Mouse (Mus musculus): ENCODE data around the gene Tmem30b. TPM values are rescaled to one million over a fixed set of nuclear protein-coding genes. Genes with fewer than 3 reads are reported as not detected.

Gene Tmem30b
- 2.0 TPM in 2 replicates for polyA plus RNA-seq (2016; fragmentation: Nextera tagmentation; extraction: Ambion mirVana)

DNA sequence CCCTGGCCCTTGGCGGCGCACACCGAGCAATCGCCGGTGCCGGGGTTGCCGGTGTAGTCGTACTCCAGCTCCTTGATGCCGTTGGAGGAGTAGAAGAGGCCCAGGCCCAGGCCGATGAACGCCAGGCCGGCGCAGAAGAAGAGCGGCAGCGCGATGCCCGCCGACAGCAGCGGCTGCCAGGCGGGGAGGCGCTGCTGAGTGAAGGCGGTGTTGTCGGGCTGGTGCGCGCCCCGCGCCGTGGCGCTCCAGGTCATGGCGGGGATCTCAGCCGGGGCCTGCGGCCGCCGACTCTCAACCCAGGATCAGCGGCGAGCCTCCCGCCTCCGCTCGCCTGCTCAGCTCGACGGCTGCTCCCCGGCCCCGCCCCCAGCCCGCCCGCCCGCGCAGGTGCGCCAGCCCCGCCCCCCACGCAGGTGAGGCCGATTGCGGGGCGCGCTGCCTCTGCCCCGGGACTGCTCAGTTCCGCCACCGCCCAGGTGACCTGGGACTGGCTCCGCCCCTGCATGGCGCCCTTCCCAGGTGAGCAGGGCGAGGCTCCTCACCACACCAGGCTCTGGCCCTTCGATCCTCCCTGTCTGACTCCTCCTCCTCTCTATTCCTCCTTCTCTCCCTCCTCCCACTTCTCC, at the start of gene Tmem30b:
TSS of gene Tmem30b (minus strand) at position 307 of the 626 bp plus-strand sequence.
- H3K27ac ChIP-seq (replicated peaks): no peak within 1 kb of the TSS
- under 1% methylated on average over 34 of the region's 61 CpGs for WGBS
- peaks cover 85% of the 10 kb centered on the region for H3K27me3 ChIP-seq
- peak within 1 kb of the TSS; percentile 57 for H3K4me2 ChIP-seq (replicated peaks)
- H3K36me3 ChIP-seq: no peaks in the 10 kb centered on the region
- peak within 1 kb of the TSS; percentile 41 for H3K4me3 ChIP-seq
- ATAC-seq (ENCODE audit: low FRiP score, low read depth): 0 out of 2 replicates have a peak, but pooled peaks have one; percentile 52
- peak within 1 kb of the TSS; percentile 21; the same call in 1 of the 2 replicates for H3K9ac ChIP-seq (replicated peaks)
- H3K4me1 ChIP-seq: peaks cover 13% of the 10 kb centered on the region
- no peaks in the 10 kb centered on the region for H3K9me3 ChIP-seq

DNA sequence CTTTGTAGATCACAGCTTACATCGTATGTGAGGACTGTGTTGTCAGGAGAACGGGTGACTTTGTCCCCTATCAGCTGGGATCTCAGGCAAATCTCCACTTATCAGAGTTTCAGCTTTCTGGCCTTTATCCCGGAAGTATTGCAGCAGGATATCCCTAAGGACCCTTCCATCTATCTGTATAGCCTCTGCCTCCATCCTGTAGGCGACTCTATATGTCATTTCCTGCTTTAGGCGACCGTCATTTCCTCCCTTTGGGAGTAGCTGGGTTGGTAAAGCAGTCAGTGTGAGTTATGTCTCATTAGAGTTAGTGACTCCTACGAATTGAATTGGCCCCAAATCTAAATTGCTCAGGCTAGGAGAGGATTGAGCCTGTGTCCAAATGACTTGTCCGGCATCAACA, 49.0 kb upstream of the Tmem30b start:
- H3K9ac ChIP-seq (replicated peaks): no peak overlapping the region
- WGBS: 84% methylated on average over 8 of the region's 8 CpGs
- no peak for ATAC-seq (ENCODE audit: low FRiP score, low read depth)
- H3K27ac ChIP-seq (replicated peaks): no peak overlapping the region
- H3K27me3 ChIP-seq: no peaks in the 10 kb centered on the region
- H3K4me2 ChIP-seq (replicated peaks): no peak overlapping the region
- H3K36me3 ChIP-seq: no peaks in the 10 kb centered on the region
- H3K4me1 ChIP-seq: peaks cover 3% of the 10 kb centered on the region; the same call in 1 of the 2 replicates
- no peak overlapping the region for H3K4me3 ChIP-seq
- H3K9me3 ChIP-seq: no peaks in the 10 kb centered on the region

DNA sequence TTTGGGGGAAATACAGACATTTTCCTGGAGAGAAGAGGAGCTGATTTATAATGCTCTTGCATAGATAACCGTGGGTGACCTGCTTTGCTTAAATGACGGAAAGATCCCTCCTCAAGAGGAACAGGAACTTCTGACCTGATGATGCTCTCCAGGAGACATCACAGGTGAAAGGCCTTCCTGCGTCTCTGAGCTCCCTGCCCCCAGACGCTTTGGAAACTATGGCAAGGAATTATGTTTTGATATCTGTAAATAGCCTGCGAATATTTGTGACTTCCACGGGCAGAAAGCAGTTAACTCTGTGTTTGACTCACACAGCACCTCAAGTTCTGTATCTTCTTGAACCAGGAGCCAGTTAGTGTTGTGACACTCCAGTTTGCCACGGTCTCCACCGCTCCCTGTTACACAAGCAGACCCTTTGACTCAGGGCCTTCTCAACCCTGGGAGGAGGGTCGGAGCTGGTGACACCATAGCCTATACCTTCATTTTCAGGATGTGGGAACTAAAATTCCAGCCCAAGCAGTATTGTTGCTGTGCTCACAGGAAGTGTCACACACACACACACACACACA, 48.1 kb upstream of the Tmem30b start:
- H3K9ac ChIP-seq (replicated peaks): no peak overlapping the region
- no peak overlapping the region for H3K27ac ChIP-seq (replicated peaks)
- H3K4me2 ChIP-seq (replicated peaks): no peak overlapping the region
- H3K27me3 ChIP-seq: no peaks in the 10 kb centered on the region
- 89% methylated on average over 9 of the region's 9 CpGs for WGBS
- H3K36me3 ChIP-seq: no peaks in the 10 kb centered on the region
- no peaks in the 10 kb centered on the region for H3K9me3 ChIP-seq
- no peak for ATAC-seq (ENCODE audit: low FRiP score, low read depth)
- no peaks in the 10 kb centered on the region for H3K4me1 ChIP-seq
- no peak overlapping the region for H3K4me3 ChIP-seq

DNA sequence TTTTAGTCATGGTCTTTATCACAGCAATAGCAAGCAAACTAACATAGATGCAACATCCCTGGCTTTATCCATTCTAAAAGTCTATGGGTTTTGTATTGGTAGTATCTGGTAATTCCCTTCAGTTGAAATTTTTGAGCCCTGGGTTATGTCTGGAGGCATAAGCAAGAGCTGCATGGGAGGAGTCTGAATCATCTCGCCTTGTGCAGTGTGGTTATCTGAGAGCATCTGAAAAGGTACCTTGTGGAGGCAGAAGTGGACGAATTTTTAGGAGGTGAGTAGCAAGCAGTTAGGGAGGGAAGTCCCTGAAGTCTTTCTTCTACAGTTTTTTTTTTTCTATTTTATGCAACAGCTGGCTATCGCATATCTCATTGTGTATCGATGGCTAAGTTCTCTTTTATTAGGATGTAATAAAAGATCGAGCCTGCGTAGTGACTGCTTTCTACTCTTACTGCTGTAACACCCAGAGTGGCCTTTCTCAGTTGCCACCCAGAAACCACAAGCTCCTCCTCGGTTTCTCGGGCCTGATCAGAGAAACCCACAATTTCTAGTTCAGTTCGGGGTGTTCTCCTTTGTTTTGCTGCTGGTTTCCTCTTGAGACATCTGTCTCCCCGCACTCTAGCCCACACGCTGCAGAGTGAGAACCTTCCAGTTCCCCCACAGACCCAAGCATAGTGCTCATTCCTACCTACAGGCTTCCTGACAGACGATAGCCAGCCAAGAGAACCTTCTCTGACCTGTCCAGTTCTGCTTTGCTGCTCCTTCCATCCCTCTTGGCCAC, 47.0 kb upstream of the Tmem30b start:
- WGBS: 89% methylated on average over 12 of the region's 12 CpGs
- ATAC-seq (ENCODE audit: low FRiP score, low read depth): no peak

DNA sequence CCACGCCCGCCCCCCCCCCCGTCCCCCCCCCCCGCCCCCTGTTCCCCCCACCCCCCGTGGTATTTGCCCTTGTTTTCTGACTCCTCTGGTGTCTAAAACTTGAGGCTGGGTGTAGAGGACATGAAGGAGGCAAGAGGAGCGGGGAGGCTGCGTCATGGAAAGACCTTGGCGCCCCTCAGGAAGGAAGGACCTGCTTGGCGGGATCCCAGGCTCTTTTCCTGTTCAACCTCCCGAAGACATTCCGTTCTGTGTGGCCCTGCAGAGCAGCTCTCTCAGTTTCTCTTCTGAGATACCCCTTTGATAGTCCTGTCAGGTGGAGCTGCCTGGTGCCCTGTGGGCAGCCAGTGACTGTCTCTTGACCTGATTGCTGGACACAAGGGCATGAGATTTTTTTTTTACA, 45.4 kb upstream of the Tmem30b start:
- Histone ChIP-seq H3K4me2 (replicated peaks) (no peak overlapping the region), H3K9ac (replicated peaks) (no peak overlapping the region), H3K36me3 (no peaks in the 10 kb centered on the region), H3K9me3 (no peaks in the 10 kb centered on the region), H3K4me1 (no peaks in the 10 kb centered on the region), H3K27ac (replicated peaks) (no peak overlapping the region), H3K4me3 (no peak overlapping the region), H3K27me3 (peaks cover 7% of the 10 kb centered on the region)
- ATAC-seq (ENCODE audit: low FRiP score, low read depth): no peak
- WGBS: 78% methylated on average over 10 of the region's 11 CpGs

More for the DNA sequence above, 47.0 kb upstream of the Tmem30b start:
- no peak overlapping the region for H3K4me3 ChIP-seq
- H3K9ac ChIP-seq (replicated peaks): no peak overlapping the region
- no peaks in the 10 kb centered on the region for H3K9me3 ChIP-seq
- no peak overlapping the region for H3K4me2 ChIP-seq (replicated peaks)
- no peak overlapping the region for H3K27ac ChIP-seq (replicated peaks)
- no peaks in the 10 kb centered on the region for H3K36me3 ChIP-seq
- H3K27me3 ChIP-seq: no peaks in the 10 kb centered on the region
- no peaks in the 10 kb centered on the region for H3K4me1 ChIP-seq

DNA sequence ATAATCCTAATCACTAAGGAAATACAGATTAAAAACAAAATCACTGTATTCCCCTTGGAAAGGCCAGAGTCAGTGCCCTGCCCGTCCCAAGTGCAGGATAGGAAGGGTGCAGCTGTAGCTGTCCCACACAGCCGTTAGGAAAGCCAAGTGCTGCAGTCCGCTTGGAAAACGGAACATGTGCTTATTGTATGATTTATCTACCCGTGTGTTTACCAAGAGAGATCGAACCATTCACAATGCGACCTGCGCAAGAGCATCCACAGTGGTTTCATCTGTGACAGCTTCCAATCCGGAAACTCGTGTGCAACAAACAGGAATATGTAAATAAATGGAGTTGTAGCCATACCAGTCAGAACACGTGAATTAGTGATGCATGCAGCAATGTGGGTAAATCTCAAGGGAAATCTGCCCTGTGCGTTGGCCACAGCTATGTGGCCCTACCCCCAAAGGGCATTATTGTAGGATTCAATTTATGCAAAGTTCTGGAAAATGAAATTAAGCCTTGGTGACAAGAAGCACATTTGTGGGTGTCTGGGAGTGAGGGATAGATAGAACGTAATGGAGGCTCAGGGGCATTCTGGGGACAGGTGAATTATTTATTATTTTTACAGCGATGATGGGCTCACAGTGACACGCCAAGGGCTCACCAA, 44.6 kb upstream of the Tmem30b start:
- Histone ChIP-seq H3K9ac (replicated peaks) (no peak overlapping the region), H3K9me3 (no peaks in the 10 kb centered on the region), H3K4me2 (replicated peaks) (no peak overlapping the region), H3K27me3 (peaks cover 14% of the 10 kb centered on the region), H3K36me3 (no peaks in the 10 kb centered on the region), H3K27ac (replicated peaks) (no peak overlapping the region), H3K4me3 (no peak overlapping the region), H3K4me1 (0 out of 2 replicates have a peak, but pooled peaks cover 6% of the 10 kb centered on the region)
- 84% methylated on average over 15 of the region's 15 CpGs for WGBS
- no peak for ATAC-seq (ENCODE audit: low FRiP score, low read depth)

DNA sequence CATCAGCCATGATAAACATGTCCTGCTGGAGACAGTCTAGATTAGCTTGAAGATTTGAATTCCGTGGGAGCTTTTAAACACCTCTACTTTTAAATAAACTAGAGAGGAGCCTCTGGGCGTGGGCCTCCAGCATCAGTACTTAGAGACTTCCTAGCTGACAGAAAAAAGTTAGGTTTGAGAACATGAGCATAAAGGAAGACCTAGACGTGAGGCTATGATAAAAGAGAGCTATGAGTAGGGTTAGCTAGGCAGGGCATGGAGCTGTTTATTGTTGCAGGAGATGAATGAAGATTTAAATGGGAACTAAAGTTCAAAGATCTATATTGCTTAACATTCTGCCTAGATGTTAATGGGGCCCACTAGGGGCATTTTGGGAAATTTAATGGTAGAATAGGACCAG, 41.1 kb upstream of the Tmem30b start:
- Histone ChIP-seq H3K9ac (replicated peaks) (no peak overlapping the region), H3K36me3 (no peaks in the 10 kb centered on the region), H3K4me3 (no peak overlapping the region), H3K4me2 (replicated peaks) (no peak overlapping the region), H3K27me3 (peaks cover 40% of the 10 kb centered on the region), H3K27ac (replicated peaks) (no peak overlapping the region), H3K4me1 (peaks cover 15% of the 10 kb centered on the region), H3K9me3 (no peaks in the 10 kb centered on the region)
- WGBS: 73% methylated on average over 3 of the region's 3 CpGs
- ATAC-seq (ENCODE audit: low FRiP score, low read depth): no peak

DNA sequence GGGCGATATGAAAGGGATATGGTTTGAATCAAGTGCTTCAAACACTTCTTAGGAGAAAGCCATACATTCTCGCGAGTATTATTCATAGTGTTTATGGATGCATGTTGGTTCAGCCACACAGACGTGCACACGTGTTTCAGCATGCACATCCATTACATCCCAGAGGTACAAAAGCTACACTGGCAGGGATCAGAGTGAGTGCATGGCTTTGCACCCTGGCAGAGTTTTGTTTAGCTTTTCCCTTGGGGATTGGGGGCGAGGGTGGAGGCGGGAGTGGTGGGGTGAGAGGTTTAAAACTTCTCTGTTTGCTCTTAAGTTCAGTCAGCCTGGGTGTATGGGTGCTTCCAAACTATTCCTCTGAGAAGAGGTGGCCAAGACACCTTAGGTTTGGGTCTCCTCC, 39.7 kb upstream of the Tmem30b start:
- Histone ChIP-seq H3K36me3 (no peaks in the 10 kb centered on the region), H3K4me1 (peaks cover 15% of the 10 kb centered on the region), H3K9me3 (no peaks in the 10 kb centered on the region), H3K9ac (replicated peaks) (no peak overlapping the region), H3K4me3 (peak overlapping the region; percentile 69), H3K27ac (replicated peaks) (no peak overlapping the region), H3K4me2 (replicated peaks) (peak overlapping the region; percentile 91), H3K27me3 (peaks cover 48% of the 10 kb centered on the region)
- 5% methylated on average over 7 of the region's 7 CpGs for WGBS
- ATAC-seq (ENCODE audit: low FRiP score, low read depth): no peak

DNA sequence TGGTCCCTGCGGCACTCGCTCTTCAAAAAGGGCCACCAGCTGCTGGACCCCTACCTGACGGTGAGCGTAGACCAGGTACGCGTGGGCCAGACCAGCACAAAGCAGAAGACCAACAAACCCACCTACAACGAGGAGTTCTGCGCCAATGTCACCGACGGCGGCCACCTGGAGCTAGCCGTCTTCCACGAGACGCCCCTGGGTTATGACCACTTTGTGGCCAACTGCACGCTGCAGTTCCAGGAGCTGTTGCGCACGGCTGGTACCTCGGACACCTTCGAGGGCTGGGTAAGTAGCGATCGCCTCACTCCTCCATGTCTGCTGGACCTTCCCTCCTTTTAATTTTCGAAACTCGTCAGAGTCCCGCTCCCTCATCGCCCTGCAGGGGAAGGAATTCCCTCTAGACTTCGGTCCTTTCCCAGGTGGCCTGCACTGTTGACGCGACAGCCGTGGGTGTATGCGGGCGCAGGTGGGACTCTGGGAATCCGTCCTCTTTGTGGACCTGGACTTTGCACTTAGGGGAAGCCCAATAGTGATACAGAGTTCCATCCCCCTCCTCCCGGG, 39.1 kb upstream of the Tmem30b start:
- Histone ChIP-seq H3K4me2 (replicated peaks) (peak overlapping the region; percentile 91), H3K36me3 (no peaks in the 10 kb centered on the region), H3K4me1 (peaks cover 15% of the 10 kb centered on the region), H3K4me3 (peak overlapping the region; percentile 69), H3K27ac (replicated peaks) (no peak overlapping the region), H3K27me3 (peaks cover 53% of the 10 kb centered on the region), H3K9ac (replicated peaks) (peak overlapping the region; percentile 71), H3K9me3 (no peaks in the 10 kb centered on the region)
- peak; percentile 11; the same call in 1 of the 2 replicates for ATAC-seq (ENCODE audit: low FRiP score, low read depth)
- WGBS: under 1% methylated on average over 33 of the region's 33 CpGs

DNA sequence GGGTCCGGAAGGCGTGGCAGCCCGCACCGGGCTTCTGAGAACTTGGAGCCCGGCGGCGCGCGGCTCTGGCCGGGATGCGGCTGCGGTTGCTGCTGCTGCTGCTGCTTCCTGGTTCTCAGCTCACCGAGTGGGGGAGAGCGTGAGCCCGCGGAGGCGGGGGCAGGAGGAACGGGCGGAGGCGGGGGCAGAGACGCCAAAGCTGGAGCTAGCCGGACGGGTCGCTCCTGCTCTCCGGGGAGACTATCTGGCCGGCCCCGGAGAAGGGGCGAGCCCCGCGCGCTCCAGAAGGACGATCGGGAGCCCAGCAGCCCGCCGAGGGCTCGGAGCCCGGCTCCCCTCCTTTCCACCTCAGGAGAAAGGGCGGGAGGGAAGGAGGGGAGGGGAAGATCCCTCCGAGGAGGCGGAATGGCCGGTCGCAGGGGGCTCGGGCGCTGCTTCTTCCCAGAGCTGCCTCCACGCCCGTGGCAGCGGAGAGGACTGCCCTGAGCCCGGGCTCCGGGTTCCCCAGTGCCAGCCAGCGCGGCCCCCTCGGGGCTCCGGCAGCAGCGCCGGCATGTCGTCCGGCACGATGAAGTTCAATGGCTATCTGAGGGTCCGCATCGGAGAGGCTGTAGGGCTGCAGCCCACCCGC, 38.5 kb upstream of the Tmem30b start, which contains the start of gene Prkch:
TSS of gene Prkch (plus strand) at position 187 of the 631 bp plus-strand sequence.
- peak; percentile 92 for ATAC-seq (ENCODE audit: low FRiP score, low read depth)
- under 1% methylated on average over 56 of the region's 61 CpGs for WGBS

More for the DNA sequence above, 38.5 kb upstream of the Tmem30b start, which contains the start of gene Prkch:
- Histone ChIP-seq H3K36me3 (no peaks in the 10 kb centered on the region), H3K27ac (replicated peaks) (no peak within 1 kb of the TSS; the same call in 1 of the 2 replicates), H3K4me2 (replicated peaks) (peak within 1 kb of the TSS; percentile 91), H3K4me1 (peaks cover 15% of the 10 kb centered on the region), H3K9ac (replicated peaks) (peak within 1 kb of the TSS; percentile 71), H3K27me3 (peaks cover 53% of the 10 kb centered on the region), H3K4me3 (peak within 1 kb of the TSS; percentile 69), H3K9me3 (no peaks in the 10 kb centered on the region)

Measured in midbrain, embryonic 12.5 days (tissue).